Mouse (Mus musculus) left cerebral cortex, postnatal 36 days (tissue): Measurements from ENCODE around the gene Kif4. TPM values are rescaled to one million over a fixed set of nuclear protein-coding genes. Genes with fewer than 3 reads are reported as not detected.

Source experiments
- DNase-seq, 2 experiments: peaks; one replicate each; pipeline ENCODE4 v3.0.0; 2021 to 2022; ENCODE audit warnings: low spot score in 2 of 2, mixed read lengths in 1 of 2
- intact Hi-C: fragments of 180-260 bp; cut with DNase I; formaldehyde crosslinking; loops from one replicate; pipeline ENCODE4 v1.15.1; 2025
- total RNA-seq, 2 experiments: library from RNA; stranded (reverse); gene quantifications; 2 replicates each; pipeline ENCODE4 v1.2.3; 2021

Gene Kif4
- total RNA-seq, 2 experiments from 2014 or later: 0.68 to 1.3 TPM

GRCm38 (mm10) chrX:100716173-100716572 lies 90.6 kb downstream of the Kif4 start:
- intact Hi-C loops: no loop called here
- no peak for DNase-seq

DNA sequence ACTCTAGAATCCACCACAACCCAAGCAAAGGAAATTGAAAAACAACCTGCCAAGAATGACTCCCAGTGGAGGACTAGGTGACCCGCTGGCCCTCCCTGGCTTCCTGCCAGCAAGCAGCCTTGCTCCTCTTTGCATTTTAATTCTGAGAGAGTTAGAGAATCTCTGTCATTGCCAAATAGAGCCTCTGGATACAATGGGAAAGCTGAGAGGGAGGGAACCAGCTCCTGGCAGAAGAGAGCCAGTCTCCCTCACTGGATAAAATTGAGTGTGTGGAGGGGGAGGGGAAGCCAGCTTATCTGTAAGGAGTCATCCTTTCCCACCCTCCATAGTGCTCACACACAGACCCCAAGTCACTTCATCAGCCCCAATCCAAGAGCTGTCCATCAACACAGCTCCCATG lies 103.4 kb downstream of the Kif4 start:
- intact Hi-C loops: no loop called here
- DNase-seq: no peak

GRCm38 (mm10) chrX:100729665-100730188 lies 104.2 kb downstream of the Kif4 start, which contains the start of gene Gdpd2:
TSS of gene Gdpd2 (plus strand) at chrX:100729873.
- intact Hi-C loops: loop anchor here (10.0 kb wide), 2 partner anchors 105 to 235 kb away; partner anchors contain the start of genes Igbp1, Kif4 and Pdzd11
- DNase-seq: peak in 1 of 2 experiments; percentile 22

GRCm38 (mm10) chrX:100730266-100730665 lies 104.7 kb downstream of the Kif4 start:
- no peak for DNase-seq
- intact Hi-C loops: loop anchor here (10.0 kb wide), 2 partner anchors 105 to 235 kb away; partner anchors contain the start of genes Igbp1, Kif4 and Pdzd11

DNA sequence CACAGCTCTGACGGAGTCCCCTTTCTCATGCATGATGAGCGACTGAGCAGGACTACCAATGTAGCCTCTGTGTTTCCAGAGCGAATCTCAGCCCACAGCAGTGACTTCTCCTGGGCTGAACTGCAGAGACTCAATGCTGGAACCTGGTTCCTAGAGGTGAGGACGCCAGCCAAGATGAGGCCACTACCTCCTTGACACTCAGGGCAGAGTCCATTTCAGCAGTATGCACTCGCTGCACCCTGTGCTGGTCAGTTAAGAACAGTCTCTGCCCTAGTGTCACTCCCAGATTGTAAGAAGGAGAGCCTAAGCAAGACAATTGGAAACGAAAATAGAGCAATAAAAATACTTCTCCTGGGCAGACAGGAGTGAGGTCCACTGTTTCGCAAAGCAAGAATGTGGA lies 108.8 kb downstream of the Kif4 start:
- intact Hi-C loops: loop anchor here (10.0 kb wide), 2 partner anchors 110 to 240 kb away; partner anchors contain the start of genes Igbp1, Kif4 and Pdzd11
- no peak for DNase-seq

GRCm38 (mm10) chrX:100738918-100739317 lies 113.4 kb downstream of the Kif4 start:
- peak; percentile 33 to 71 for DNase-seq
- intact Hi-C loops: loop anchor here (10.0 kb wide), 2 partner anchors 114 to 244 kb away; partner anchors contain the start of genes Igbp1, Kif4 and Pdzd11

GRCm38 (mm10) chrX:100739443-100739842 lies 113.9 kb downstream of the Kif4 start:
- peak; percentile 10 to 17 for DNase-seq
- intact Hi-C loops: loop anchor here (10.0 kb wide), 2 partner anchors 115 to 245 kb away; partner anchors contain the start of genes Igbp1, Kif4 and Pdzd11

DNA sequence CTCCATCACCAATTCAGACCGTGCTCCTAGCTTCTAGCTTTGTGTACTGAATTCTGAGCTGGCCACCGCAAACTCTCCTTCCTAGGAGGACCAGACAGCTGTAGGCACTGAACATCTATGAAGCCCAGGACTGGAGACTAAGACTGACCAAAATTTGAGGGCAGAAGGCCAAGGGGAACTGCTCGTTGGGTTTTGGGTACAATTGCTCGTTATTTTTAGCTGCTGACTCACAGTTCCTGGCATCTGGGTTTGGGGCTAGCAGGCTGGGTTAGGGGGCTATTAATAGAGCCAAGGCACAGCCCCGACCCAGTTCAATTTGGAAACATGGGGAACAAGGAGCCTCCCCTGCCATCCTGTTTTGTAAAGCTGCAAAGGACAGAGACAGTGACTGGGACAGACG lies 115.2 kb downstream of the Kif4 start:
- intact Hi-C loops: no loop called here
- no peak for DNase-seq

- DNase-seq: peak; percentile 66 to 70
Measured at GRCm38 (mm10) chrX:100741940-100742339, 116.4 kb downstream of the Kif4 start.

GRCm38 (mm10) chrX:100765855-100766254 lies 140.3 kb downstream of the Kif4 start:
- intact Hi-C loops: no loop called here
- no peak for DNase-seq

More at GRCm38 (mm10) chrX:100741940-100742339, 116.4 kb downstream of the Kif4 start:
- intact Hi-C loops: no loop called here

GRCm38 (mm10) chrX:100767181-100767884 lies 141.8 kb downstream of the Kif4 start, which contains the start of gene Dlg3:
TSS of gene Dlg3 (plus strand) at chrX:100767722.
- peak; percentile 66 to 73 for DNase-seq
- intact Hi-C loops: no loop called here

DNA sequence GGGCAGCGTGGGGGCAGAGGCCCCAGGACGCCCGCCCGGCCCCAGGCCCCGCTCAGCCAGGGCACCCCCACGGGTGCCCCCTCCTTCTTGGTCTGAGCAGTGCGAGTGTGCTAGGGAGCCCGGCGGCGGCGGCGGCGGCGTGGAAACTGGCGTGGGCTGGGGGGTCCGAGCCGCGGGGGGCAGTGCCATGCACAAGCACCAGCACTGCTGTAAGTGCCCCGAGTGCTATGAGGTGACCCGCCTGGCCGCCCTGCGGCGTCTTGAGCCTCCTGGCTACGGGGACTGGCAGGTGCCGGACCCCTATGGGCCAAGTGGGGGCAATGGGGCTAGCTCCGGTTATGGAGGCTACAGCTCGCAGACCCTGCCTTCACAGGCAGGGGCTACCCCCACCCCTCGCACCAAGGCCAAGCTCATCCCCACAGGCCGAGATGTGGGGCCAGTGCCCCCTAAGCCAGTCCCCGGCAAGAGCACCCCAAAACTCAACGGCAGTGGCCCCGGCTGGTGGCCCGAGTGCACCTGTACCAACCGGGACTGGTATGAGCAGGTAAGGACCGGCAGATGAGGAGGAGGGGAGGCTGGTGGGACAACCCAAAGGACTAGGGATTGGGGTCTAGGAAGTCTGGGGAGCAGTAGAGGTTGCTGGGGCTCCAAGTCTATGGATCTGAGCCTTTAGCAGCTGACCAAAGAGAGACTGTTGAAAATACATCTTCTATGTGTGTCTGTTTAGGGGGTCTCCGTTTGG lies 142.5 kb downstream of the Kif4 start:
- no peak for DNase-seq
- intact Hi-C loops: no loop called here

DNA sequence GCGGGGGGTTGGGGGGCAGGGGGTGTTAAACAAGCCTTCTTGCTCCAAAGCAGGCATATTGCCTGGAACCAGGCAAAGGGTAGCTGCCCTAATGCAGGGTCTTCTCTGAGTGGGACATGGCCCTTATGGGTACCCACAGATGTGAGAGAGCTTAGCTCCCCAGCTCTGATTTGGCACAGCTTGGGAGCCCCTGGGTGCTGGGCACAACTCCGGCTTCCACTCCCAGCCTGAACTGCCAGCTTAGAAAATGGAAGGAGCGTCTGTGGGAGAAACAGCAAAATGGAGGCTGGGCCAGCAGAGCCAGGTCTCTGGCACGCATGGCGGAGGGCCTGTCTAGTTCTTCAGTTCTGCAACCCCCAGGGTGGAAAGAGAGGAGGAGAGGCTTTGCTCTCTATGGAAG lies 143.7 kb downstream of the Kif4 start:
- peak in 1 of 2 experiments; percentile 26 for DNase-seq

DNA sequence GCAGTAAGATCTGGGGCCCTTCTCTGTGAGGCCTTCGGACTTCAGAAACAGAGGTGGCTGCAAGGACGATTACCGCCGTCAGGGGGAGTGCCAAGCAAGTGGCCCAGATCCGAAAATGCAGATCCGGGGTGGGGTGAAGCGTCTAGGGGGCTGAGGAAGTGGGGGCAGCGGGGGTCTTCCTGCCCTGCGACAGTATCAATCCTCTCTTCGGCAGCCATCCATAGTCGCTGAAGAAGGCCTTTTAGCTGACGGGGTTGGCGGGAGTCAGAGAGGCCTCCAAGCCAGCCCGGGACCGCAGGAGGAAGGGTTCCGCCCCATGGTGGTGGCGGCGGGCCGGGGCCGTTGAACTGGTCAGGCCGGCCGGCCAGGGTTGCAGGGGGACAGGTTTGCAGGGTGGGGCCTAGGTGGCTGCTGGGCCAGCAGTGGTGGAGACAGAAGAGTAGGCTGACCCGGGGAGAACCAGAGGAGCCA lies 148.8 kb downstream of the Kif4 start:
- intact Hi-C loops: loop anchor here (10.0 kb wide), 1 partner anchor 170 kb away; no protein-coding TSS in a partner anchor
- peak in 1 of 2 experiments; percentile 35 for DNase-seq

More for the DNA sequence above, 143.7 kb downstream of the Kif4 start:
- intact Hi-C loops: no loop called here

DNA sequence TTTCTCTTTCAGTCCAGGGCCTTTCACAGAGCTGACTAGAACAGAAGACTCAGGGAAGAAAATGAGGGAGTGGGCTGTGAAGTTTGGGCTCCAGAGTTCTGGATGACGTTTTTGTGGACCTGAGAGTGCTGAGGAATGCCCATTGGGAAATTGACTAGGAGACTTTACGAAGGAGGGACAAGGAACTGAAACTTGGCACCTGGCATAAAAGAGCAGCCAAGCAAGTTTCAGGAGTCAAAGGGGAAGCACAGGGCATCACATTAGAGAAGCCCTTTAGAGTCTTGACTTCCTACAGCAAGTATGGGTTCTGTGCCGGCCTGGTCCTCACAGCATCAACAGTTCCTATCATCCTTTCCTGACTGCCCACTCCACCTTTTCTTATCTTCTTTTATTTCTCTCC lies 149.9 kb downstream of the Kif4 start:
- intact Hi-C loops: loop anchor here (10.0 kb wide), 1 partner anchor 169 kb away; no protein-coding TSS in a partner anchor
- no peak for DNase-seq

GRCm38 (mm10) chrX:100776494-100776893 lies 151.0 kb downstream of the Kif4 start:
- intact Hi-C loops: loop anchor here (10.0 kb wide), 1 partner anchor 168 kb away; no protein-coding TSS in a partner anchor
- DNase-seq: peak in 1 of 2 experiments; percentile 51
